Mouse (Mus musculus) CH12.LX (cell line): ENCODE data around the gene Stpg1.

Source experiments
- BHLHE40 ChIP-seq: IDR thresholded peaks from 2 replicates; pipeline ENCODE4 v1.6.1; 2011; ENCODE audit warnings: mild to moderate bottlenecking, low read depth, low read length, improper control_type of control experiment
- CTCF ChIP-seq, 2 experiments: IDR thresholded peaks in 1 of 2; conservative IDR thresholded peaks in 1 of 2; 2 replicates each; pipeline ENCODE4 v1.5.1; 2011 to 2012; ENCODE audit warnings: low read depth in 2 of 2, low read length in 2 of 2, improper control_type of control experiment in 1 of 2, inconsistent platforms in 1 of 2, mild to moderate bottlenecking in 1 of 2, moderate library complexity in 1 of 2
- EP300 ChIP-seq: IDR thresholded peaks from 2 replicates; pipeline ENCODE4 v1.6.1; 2011; ENCODE audit warnings: low read length, improper control_type of control experiment
- IRF4 ChIP-seq: IDR thresholded peaks from 2 replicates; pipeline ENCODE4 v1.6.1; 2014; ENCODE audit warnings: low read depth, mild to moderate bottlenecking, inconsistent platforms, low read length, improper control_type of control experiment
- KAT2A ChIP-seq: IDR thresholded peaks from 2 replicates; pipeline ENCODE4 v1.6.1; 2012; ENCODE audit warnings: low read length, improper control_type of control experiment, inconsistent platforms; ENCODE audit not compliant: insufficient replicate concordance
- MAFK ChIP-seq: IDR thresholded peaks from 2 replicates; pipeline ENCODE4 v1.6.1; 2011; ENCODE audit warnings: low read length, improper control_type of control experiment; ENCODE audit not compliant: insufficient replicate concordance
- MXI1 ChIP-seq: IDR thresholded peaks from 2 replicates; pipeline ENCODE4 v1.6.1; 2011; ENCODE audit warnings: mild to moderate bottlenecking, low read depth, low read length, improper control_type of control experiment
- NRF1 ChIP-seq: IDR thresholded peaks from 2 replicates; pipeline ENCODE4 v1.6.1; 2014; ENCODE audit warnings: low read depth, mild to moderate bottlenecking, inconsistent platforms, low read length, improper control_type of control experiment, moderate library complexity
- POLR2A ChIP-seq: IDR thresholded peaks from 2 replicates; pipeline ENCODE4 v1.6.1; 2011; ENCODE audit warnings: low read depth, mild to moderate bottlenecking, improper control_type of control experiment, low read length
- POLR2AphosphoS2 ChIP-seq: IDR thresholded peaks from 2 replicates; pipeline ENCODE4 v1.6.1; 2011; ENCODE audit warnings: low read depth, low read length, improper control_type of control experiment
- TBP ChIP-seq: conservative IDR thresholded peaks from 2 replicates; pipeline ENCODE4 v1.6.1; 2011; ENCODE audit warnings: low read depth, low read length, improper control_type of control experiment
- ZKSCAN1 ChIP-seq: IDR thresholded peaks from 2 replicates; pipeline ENCODE4 v1.6.1; 2012; ENCODE audit warnings: low read depth, inconsistent platforms, low read length, improper control_type of control experiment, borderline replicate concordance
- ZNF384 ChIP-seq: IDR thresholded peaks from 2 replicates; pipeline ENCODE4 v1.6.1; 2012; ENCODE audit warnings: low read depth, low read length, improper control_type of control experiment, inconsistent platforms

GRCm38 (mm10) chr4:135530270-135530669, 35.7 kb downstream of the Stpg1 start:
- TF ChIP-seq CTCF (conservative IDR thresholded peaks at IDR 0.05 in 1 of 2, IDR thresholded peaks at IDR 0.05 in 1 of 2; ENCODE audit: low read depth in 2 of 2, low read length in 2 of 2) (no peak), POLR2A (no peak), IRF4 (no peak), ZKSCAN1 (no peak), POLR2AphosphoS2 (no peak), TBP (no peak), NRF1 (no peak), KAT2A (no peak), ZNF384 (no peak), EP300 (no peak), BHLHE40 (no peak), MXI1 (no peak), MAFK (no peak)
